Mouse (Mus musculus) limb, embryonic 13.5 days (tissue): ENCODE results near the gene Mapk14. TPM values are rescaled to one million over a fixed set of nuclear protein-coding genes. Genes with fewer than 3 reads are reported as not detected.

Experiments used
- ATAC-seq: fragments of 200-750 bp; cut with Nextera tagmentation; 2 replicates; pipeline ENCODE4 v1.8.0; 2017; ENCODE audit warnings: low read depth, moderate number of reproducible peaks, moderate TSS enrichment; ENCODE audit not compliant: low FRiP score
- H3K27ac ChIP-seq: fragments of 300-500 bp; sonication (generic); 2 replicates; pipeline ENCODE4 v1.5.1; 2015; ENCODE audit warnings: inconsistent platforms, mild to moderate bottlenecking, moderate library complexity
- H3K27me3 ChIP-seq: fragments of 300-500 bp; sonication (generic); 2 replicates; pipeline ENCODE4 v1.6.1; 2015; ENCODE audit warnings: mild to moderate bottlenecking, inconsistent platforms
- H3K36me3 ChIP-seq: fragments of 300-500 bp; sonication (generic); 2 replicates; pipeline ENCODE4 v1.6.1; 2015; ENCODE audit warnings: inconsistent platforms, mild to moderate bottlenecking, moderate library complexity
- H3K4me1 ChIP-seq: fragments of 300-500 bp; sonication (generic); 2 replicates; pipeline ENCODE4 v1.6.1; 2015; ENCODE audit warnings: inconsistent platforms
- H3K4me2 ChIP-seq: fragments of 300-500 bp; sonication (generic); replicated peaks from 2 replicates; pipeline ENCODE4 v1.6.1; 2015; ENCODE audit warnings: inconsistent platforms, mild to moderate bottlenecking, moderate library complexity
- H3K4me3 ChIP-seq: fragments of 300-500 bp; sonication (generic); 2 replicates; pipeline ENCODE4 v1.5.1; 2015; ENCODE audit warnings: moderate library complexity, mild to moderate bottlenecking, inconsistent platforms
- H3K9ac ChIP-seq: fragments of 300-500 bp; sonication (generic); 2 replicates; pipeline ENCODE4 v1.6.1; 2015; ENCODE audit warnings: mild to moderate bottlenecking, inconsistent platforms
- H3K9me3 ChIP-seq: fragments of 300-500 bp; sonication (generic); 2 replicates; pipeline ENCODE4 v1.6.1; 2016; ENCODE audit warnings: inconsistent platforms
- WGBS: fragments of 180-500 bp; shearing (Covaris S2); methylation state at CpG from one replicate; pipeline ENCODE4 v1.1.7; 2015; 5-methylcytosine and 5-hydroxymethylcytosine counted together
- polyA plus RNA-seq: library from polyadenylated mRNA; unstranded; fragments of >200 nt; fragmentation: Nextera tagmentation; extraction: Ambion mirVana; gene quantifications from 2 replicates; pipeline ENCODE4 v1.2.1, GENCODE M21; 2015

Gene Mapk14
- 37.1 and 37.8 TPM in 2 replicates for polyA plus RNA-seq

DNA sequence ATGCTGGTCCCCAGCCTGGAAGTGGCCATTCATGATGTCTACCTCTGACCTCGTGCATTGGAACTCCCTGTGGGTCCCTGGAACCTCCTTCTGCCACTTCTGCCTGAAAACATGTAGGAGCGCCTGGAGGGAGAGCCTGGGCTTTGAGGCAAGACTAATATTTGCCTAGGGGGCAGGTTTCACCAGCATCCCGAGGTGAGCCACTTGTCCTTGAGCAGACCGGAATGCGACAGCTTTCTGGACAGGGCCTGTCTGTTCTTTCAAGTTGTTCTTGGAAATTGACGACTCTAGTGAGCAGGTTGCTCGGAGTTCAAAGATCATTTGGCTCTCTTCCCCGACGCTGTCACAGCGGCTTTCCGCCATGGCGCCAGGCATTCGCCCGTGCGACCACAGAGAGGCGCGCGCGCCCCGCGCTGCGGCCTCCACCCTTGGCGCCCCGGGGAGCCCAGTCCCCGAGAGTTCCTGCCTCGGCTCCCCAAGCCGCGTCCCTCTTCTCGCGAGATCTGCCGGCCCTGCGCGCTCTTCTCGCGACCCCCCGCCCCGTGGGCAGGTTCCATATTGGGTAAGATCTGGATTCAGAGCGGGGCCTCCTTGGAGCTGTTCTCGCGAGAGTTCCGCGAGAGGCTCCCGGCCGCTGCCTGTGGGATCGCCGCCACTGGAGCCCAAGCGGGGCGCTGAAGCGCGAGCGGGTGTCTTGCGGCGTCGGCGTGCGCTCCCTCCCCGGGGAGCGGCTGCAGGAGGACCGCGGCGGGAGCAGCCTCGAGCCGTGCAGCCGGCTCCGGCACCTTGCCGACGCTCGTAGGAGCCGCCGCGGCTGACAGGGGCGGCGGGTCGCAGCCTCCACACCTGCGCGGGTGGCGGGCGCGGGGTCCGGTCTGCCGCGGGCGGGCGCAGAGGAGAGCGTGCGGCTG, at the start of gene Mapk14:
TSS of gene Mapk14 (plus strand) at position 554 of the 911 bp plus-strand sequence.
- Histone ChIP-seq H3K4me3 (peak within 1 kb of the TSS; percentile 97), H3K9ac (peak within 1 kb of the TSS; percentile 96), H3K27ac (peak within 1 kb of the TSS; percentile 95), H3K4me1 (peaks cover 39% of the 10 kb centered on the region), H3K36me3 (no peaks in the 10 kb centered on the region), H3K27me3 (peaks cover 13% of the 10 kb centered on the region), H3K9me3 (no peaks in the 10 kb centered on the region), H3K4me2 (peak within 1 kb of the TSS; percentile 84)
- ATAC-seq, result peak; percentile 93
- under 1% methylated on average over 86 of the region's 86 CpGs for WGBS

GRCm38 (mm10) chr17:28643697-28644096, 47.4 kb upstream of the Mapk14 start:
- Histone ChIP-seq H3K36me3 (no peaks in the 10 kb centered on the region), H3K27me3 (no peaks in the 10 kb centered on the region; the same call in 1 of the 2 replicates), H3K4me3 (no peak overlapping the region), H3K9me3 (no peaks in the 10 kb centered on the region), H3K4me1 (peaks cover 15% of the 10 kb centered on the region), H3K9ac (no peak overlapping the region), H3K27ac (no peak overlapping the region), H3K4me2 (no peak overlapping the region)
- WGBS, result 33% methylated on average over 3 of the region's 3 CpGs
- ATAC-seq, result no peak

DNA sequence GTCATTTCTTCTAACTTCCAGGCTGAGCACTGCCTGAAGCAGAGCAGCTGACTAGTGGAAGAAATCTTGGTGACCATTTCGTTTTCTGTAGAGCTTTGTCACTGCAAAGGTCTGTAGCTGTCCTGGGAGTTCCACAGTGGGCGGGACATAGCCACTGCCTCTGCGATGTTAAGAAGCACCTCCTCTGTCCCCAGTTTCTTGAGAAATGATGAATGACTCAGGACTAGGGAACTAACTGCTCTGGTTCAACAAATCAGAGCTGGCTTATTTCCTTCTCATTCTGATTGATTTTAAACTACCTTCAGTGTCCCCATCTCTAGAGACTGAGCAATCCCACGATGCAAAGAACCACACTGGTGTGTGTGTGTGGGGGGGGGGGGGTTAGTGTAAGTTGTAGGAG, 47.0 kb upstream of the Mapk14 start:
- ATAC-seq, result no peak
- no peak overlapping the region for H3K9ac ChIP-seq
- H3K27me3 ChIP-seq, result no peaks in the 10 kb centered on the region; the same call in 1 of the 2 replicates
- no peak overlapping the region for H3K27ac ChIP-seq
- no peak overlapping the region for H3K4me3 ChIP-seq
- H3K36me3 ChIP-seq, result no peaks in the 10 kb centered on the region
- H3K9me3 ChIP-seq, result no peaks in the 10 kb centered on the region
- peaks cover 15% of the 10 kb centered on the region for H3K4me1 ChIP-seq
- no peak overlapping the region for H3K4me2 ChIP-seq
- WGBS, result 49% methylated on average over 4 of the region's 4 CpGs

- Histone ChIP-seq H3K4me1 (peaks cover 15% of the 10 kb centered on the region), H3K4me3 (no peak overlapping the region), H3K27me3 (no peaks in the 10 kb centered on the region; the same call in 1 of the 2 replicates), H3K27ac (no peak overlapping the region), H3K9ac (no peak overlapping the region), H3K36me3 (no peaks in the 10 kb centered on the region), H3K9me3 (no peaks in the 10 kb centered on the region), H3K4me2 (no peak overlapping the region)
- no peak for ATAC-seq
- 61% methylated on average over 3 of the region's 3 CpGs for WGBS
Measured at GRCm38 (mm10) chr17:28646221-28646620, 44.9 kb upstream of the Mapk14 start.

DNA sequence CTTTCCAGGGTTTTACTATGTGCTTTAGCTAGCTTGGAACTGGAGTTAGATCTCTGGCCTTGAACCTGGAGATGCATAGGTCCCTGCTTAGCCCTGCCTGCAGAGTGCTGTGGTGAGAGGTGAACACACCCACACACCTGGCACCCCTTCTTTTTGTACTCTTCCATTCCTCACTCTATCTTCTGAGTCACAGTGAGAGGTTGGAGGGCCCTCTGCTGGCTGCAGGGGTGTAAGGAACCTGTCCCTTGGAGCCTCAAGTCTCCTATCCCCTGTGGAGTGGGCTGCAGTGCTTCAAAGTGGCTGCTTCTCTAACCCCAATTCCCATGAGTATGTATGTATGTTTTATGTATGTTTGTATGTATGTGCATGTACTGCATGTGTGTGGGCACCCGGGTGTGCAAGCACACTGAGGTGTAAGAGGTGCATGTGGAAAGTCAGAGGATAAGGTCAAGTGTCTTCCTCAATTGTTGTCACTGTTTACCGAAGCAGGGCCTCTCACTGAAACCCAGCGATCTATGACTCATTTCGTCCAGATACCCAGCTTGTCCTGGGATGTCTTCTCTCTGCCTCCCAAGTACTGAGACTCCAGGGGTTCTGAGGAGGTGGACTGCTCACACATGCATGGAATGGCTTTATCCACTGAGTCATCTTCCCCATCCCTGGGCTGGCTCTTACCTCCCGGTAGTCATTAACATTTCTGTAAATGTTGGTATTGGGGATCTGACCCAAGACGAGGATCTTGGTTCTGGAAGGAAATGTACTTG, 42.3 kb upstream of the Mapk14 start:
- H3K9ac ChIP-seq, result no peak overlapping the region; the same call in 1 of the 2 replicates
- no peak for ATAC-seq
- H3K27ac ChIP-seq, result no peak overlapping the region
- WGBS, result 48% methylated on average over 6 of the region's 6 CpGs
- no peaks in the 10 kb centered on the region for H3K9me3 ChIP-seq
- no peak overlapping the region for H3K4me2 ChIP-seq
- no peaks in the 10 kb centered on the region for H3K36me3 ChIP-seq
- H3K4me1 ChIP-seq, result no peaks in the 10 kb centered on the region
- H3K27me3 ChIP-seq, result no peaks in the 10 kb centered on the region; the same call in 1 of the 2 replicates
- H3K4me3 ChIP-seq, result no peak overlapping the region

- Histone ChIP-seq H3K9ac (no peak overlapping the region), H3K4me1 (no peaks in the 10 kb centered on the region), H3K4me3 (no peak overlapping the region), H3K27ac (no peak overlapping the region), H3K27me3 (no peaks in the 10 kb centered on the region), H3K9me3 (no peaks in the 10 kb centered on the region), H3K4me2 (no peak overlapping the region), H3K36me3 (no peaks in the 10 kb centered on the region)
- ATAC-seq, result no peak
- 81% methylated on average over 3 of the region's 3 CpGs for WGBS
Measured at GRCm38 (mm10) chr17:28650268-28650667, 40.9 kb upstream of the Mapk14 start.

DNA sequence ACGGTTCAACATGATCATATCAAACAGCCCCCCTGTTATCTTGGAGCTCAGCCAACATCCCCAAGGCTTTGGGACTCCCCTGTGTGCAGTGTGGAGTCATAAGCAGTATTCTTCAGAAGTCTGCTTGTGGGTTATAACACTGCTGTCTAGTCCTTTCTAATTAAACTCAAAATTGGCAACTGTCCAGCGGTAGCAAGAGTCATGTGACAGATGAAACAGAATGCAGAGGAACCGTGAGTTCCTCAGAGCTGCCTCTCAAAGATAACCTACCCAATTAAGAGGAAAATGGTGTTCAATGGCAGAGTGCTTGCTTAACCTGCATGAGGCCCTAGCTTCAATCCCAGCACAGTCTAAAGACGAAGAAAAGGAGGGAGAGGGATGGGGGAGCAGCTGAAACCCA, 33.2 kb upstream of the Mapk14 start:
- no peak overlapping the region for H3K27ac ChIP-seq
- H3K36me3 ChIP-seq, result no peaks in the 10 kb centered on the region
- H3K9me3 ChIP-seq, result no peaks in the 10 kb centered on the region
- no peak overlapping the region for H3K9ac ChIP-seq
- no peaks in the 10 kb centered on the region for H3K27me3 ChIP-seq
- H3K4me2 ChIP-seq, result no peak overlapping the region
- H3K4me3 ChIP-seq, result no peak overlapping the region
- 0 out of 2 replicates have a peak, but pooled peaks cover 7% of the 10 kb centered on the region for H3K4me1 ChIP-seq
- 39% methylated on average over 4 of the region's 4 CpGs for WGBS
- ATAC-seq, result no peak

DNA sequence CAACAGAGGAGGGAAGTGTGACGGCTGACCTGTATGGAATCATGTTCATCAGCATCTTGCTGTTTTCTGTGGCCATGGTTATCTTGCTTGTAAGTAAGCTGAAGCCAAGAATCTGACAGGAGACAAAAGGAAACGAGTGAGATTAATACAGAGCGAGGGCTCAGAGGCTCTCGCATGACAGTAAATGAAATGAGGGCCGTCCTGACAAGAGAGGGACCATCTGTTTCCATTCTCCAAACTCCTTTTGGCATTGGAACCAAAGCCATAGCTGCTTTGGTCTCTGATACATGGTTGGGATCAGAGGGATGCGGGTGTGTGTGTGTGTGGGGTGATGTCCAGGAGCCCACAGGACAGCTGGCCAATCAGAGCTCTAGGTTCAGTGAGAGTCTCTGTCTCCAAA, 31.6 kb upstream of the Mapk14 start:
- Histone ChIP-seq H3K27ac (no peak overlapping the region), H3K4me1 (0 out of 2 replicates have a peak, but pooled peaks cover 7% of the 10 kb centered on the region), H3K4me3 (no peak overlapping the region), H3K4me2 (no peak overlapping the region), H3K9me3 (no peaks in the 10 kb centered on the region), H3K27me3 (no peaks in the 10 kb centered on the region), H3K9ac (no peak overlapping the region), H3K36me3 (no peaks in the 10 kb centered on the region)
- 75% methylated on average over 6 of the region's 6 CpGs for WGBS
- no peak for ATAC-seq

DNA sequence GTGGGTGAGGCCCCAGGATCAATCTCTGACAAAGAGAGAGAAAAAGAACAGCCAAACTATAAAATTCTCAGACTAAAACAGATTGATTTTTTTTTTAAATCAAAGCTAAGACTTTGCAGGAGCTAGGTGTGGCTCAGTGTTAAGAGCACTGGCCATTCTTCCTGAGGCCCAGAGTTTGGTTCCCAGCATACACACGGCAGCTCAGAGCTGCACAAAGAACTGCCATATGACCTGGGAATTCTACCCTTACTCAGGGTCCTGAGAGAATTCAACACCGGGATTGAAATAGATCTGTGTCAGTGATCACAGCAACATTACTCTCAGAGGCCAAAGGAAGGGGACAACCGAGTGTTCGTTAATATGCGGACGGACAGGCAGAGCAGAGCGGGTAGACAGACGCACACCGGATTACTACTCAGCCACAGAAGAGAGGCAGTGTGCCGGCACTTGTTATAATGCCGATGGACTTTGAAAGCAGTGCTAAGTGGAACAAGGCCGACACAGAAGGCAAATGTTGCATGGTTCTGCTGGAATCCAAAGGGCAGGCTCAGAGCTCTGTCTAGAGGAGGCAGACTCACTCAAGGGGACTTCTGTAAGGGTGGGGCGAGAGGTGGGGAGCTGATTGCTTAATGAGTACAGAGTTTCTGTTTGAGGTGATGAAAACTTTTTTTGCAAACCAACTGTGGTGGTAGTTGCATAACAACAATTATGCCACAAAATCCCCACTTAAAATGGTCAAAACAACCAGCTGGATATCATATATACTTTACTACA, 8.6 kb upstream of the Mapk14 start:
- no peak for ATAC-seq
- H3K9me3 ChIP-seq, result no peaks in the 10 kb centered on the region
- no peak overlapping the region for H3K27ac ChIP-seq
- 81% methylated on average over 13 of the region's 13 CpGs for WGBS
- no peak overlapping the region for H3K4me2 ChIP-seq
- no peaks in the 10 kb centered on the region for H3K27me3 ChIP-seq
- H3K4me3 ChIP-seq, result no peak overlapping the region
- H3K4me1 ChIP-seq, result no peaks in the 10 kb centered on the region
- no peaks in the 10 kb centered on the region for H3K36me3 ChIP-seq
- H3K9ac ChIP-seq, result no peak overlapping the region

DNA sequence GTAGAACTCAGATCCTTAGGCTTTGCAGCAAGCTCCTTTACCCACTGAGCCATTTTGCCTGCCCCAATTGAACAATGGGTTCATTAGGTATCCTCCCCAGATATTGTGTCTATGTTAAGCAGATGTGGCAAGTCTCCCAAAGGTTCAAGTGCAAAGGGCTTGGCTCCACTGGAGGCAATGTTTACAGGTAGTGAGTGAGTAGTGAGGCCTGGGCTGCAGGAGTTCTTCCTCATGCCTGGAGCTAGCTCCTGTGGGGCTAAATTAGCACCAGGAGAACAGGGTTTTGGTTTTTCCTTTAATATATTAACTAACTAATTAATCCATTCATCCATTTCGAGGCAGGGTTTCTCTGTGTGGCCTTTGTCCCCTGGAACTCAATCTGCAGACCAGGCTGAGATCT, 7.5 kb upstream of the Mapk14 start:
- H3K9ac ChIP-seq, result no peak overlapping the region
- H3K9me3 ChIP-seq, result no peaks in the 10 kb centered on the region
- no peak overlapping the region for H3K4me2 ChIP-seq
- no peak overlapping the region for H3K27ac ChIP-seq
- no peaks in the 10 kb centered on the region for H3K4me1 ChIP-seq
- WGBS, result 48% methylated on average over 1 of the region's 1 CpGs
- no peaks in the 10 kb centered on the region for H3K36me3 ChIP-seq
- no peak overlapping the region for H3K4me3 ChIP-seq
- no peak for ATAC-seq
- H3K27me3 ChIP-seq, result peaks cover 5% of the 10 kb centered on the region; the same call in 1 of the 2 replicates

DNA sequence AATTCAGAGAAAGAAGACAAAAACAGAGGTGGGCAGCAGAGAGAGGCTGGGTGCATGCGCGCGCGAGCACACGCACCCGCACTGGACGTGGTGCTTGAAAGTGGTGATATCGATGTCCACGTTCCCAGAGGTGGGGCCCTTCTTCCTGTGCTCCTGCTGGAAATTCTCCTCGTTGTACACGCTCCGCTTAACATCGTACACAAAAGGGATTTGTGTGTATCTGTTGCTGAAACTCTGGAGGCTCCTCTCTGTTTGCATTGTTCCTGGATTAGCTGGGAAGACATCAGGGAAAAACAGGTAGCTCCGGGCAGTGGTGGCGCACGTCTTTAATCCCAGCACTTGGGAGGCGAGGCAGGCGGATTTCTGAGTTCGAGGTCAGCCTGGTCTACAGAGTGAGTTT, 6.5 kb upstream of the Mapk14 start:
- H3K9me3 ChIP-seq, result no peaks in the 10 kb centered on the region
- H3K36me3 ChIP-seq, result no peaks in the 10 kb centered on the region
- H3K9ac ChIP-seq, result no peak overlapping the region
- H3K4me2 ChIP-seq, result no peak overlapping the region
- H3K4me1 ChIP-seq, result peaks cover 6% of the 10 kb centered on the region
- ATAC-seq, result no peak
- H3K27ac ChIP-seq, result no peak overlapping the region
- no peak overlapping the region for H3K4me3 ChIP-seq
- peaks cover 12% of the 10 kb centered on the region for H3K27me3 ChIP-seq
- WGBS, result 87% methylated on average over 19 of the region's 19 CpGs
